Mouse (Mus musculus) megakaryocyte, embryonic 14.5 days (primary cell): ENCODE data around the gene Ripply3.

Source experiments
- FLI1 ChIP-seq: IDR thresholded peaks from 2 replicates; pipeline ENCODE4 v1.6.1; 2012; ENCODE audit warnings: low read length, inconsistent platforms, mixed read lengths
- GATA1 ChIP-seq: IDR thresholded peaks from 3 replicates; pipeline ENCODE4 v1.6.1; 2012; ENCODE audit warnings: mixed read lengths, low read length, inconsistent platforms, borderline replicate concordance

- TF ChIP-seq FLI1, result no peak
- TF ChIP-seq GATA1, result no peak
These were observed 37.1 kb upstream of the Ripply3 start for GRCm38 (mm10) chr16:94291141-94291540.
